Mouse (Mus musculus) pancreas, adult 10 weeks (tissue): ENCODE measurements around the gene Dll1. TPM values are rescaled to one million over a fixed set of nuclear protein-coding genes. Genes with fewer than 3 reads are reported as not detected.

Experiments
- polyA plus RNA-seq: library from polyadenylated mRNA; stranded (reverse); fragments of 350-450 nt; fragmentation: Illumina TruSeq; extraction: RNeasy Lipid Tissue Mini Kit (QIAGEN cat#74804); gene quantifications from one replicate; pipeline ENCODE4 v1.2.3, GENCODE M21; 2015; ENCODE audit warnings: low read depth, low replicate concordance; ENCODE audit not compliant: insufficient read depth

Gene Dll1
- 3.9 TPM for polyA plus RNA-seq

GRCm38 (mm10) chr17:15376494-15377181 is at the start of gene Dll1:
Gene Dll1 (minus strand): TSS chr17:15376872.

GRCm38 (mm10) chr17:15395997-15396675 is 19.5 kb upstream of the Dll1 start, which contains the start of gene Fam120b:
Gene Fam120b (plus strand): TSS chr17:15396202.

Other genes with a start within 250 kb of the Dll1 start
- gene Fam120b, start 19.3 kb upstream of the Dll1 start, polyA plus RNA-seq, result 7.0 TPM
- gene Psmb1, start 122.9 kb upstream of the Dll1 start, polyA plus RNA-seq, result 28.8 TPM
- gene Tbp, start 123.0 kb upstream of the Dll1 start, polyA plus RNA-seq, result 7.7 TPM
- 7.9 TPM for gene Pdcd2, start 150.4 kb upstream of the Dll1 start, polyA plus RNA-seq
- gene Prdm9, start 187.5 kb upstream of the Dll1 start, polyA plus RNA-seq, result 3.3 TPM